Mouse (Mus musculus) spleen, postnatal 10 days (tissue): ENCODE results near the gene Vopp1.

Source experiments
- DNase-seq, 2 experiments: peaks; one replicate each; pipeline ENCODE4 v3.0.0; 2021 to 2022; ENCODE audit warnings: low spot score in 2 of 2

The Vopp1 gene

DNA sequence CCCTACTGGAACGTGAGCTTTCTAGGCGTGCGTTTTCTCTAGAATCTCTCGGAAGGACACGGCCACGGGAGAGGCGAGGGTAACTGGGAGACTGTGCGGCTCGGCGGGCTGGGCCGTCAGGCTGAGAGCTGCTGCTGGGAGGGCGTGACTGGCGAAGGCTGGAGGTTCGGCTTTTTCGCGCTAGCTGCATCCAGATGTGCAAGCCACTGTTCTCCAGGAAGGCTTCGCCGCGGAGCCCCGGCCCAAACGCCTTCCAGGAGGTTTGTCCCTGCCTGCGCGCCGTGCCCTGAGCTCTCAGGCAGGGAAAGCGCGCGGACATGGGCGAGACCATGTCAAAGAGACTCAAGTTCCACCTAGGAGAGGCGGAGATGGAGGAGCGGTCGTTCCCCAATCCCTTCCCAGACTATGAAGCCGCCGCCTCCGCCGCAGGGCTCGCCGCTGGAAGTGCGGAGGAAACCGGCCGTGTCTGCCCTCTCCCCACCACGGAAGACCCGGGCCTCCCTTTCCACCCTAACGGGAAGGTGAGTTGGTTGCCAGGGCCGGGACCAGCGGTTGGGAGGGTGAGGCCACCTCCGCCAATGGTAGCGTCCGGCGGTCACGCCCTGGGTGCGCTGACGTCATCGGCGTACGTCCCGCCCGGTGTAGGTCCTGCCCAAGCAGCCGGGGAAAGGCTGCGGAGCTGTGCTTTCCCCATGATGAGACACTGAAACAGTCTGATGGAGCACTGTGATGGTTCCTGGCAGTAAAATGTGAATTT is 122.0 kb downstream of the Vopp1 start:
- DNase-seq: peak; percentile 97 to 98

DNA sequence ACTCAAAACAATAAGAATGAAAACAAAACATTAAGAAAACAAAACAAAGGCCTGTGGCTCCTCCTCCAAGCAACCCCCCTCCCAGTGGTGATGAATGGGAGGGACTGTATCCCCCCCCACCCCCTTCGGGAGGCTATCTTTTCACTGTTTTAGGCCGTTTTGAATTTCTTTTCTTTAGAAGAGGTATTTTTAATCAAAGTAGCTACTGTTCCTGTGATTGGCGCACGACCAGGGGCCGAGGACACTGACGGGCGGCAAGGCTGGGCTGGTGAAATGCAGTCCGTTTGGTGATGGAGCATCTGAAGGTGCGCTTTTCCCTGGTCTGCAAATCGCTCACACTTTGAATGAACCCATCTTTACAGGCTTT is 122.6 kb downstream of the Vopp1 start, which contains the start of gene Lancl2:
Gene Lancl2 (plus strand): TSS at position 165 of the 367 bp plus-strand sequence.
- no peak for DNase-seq

DNA sequence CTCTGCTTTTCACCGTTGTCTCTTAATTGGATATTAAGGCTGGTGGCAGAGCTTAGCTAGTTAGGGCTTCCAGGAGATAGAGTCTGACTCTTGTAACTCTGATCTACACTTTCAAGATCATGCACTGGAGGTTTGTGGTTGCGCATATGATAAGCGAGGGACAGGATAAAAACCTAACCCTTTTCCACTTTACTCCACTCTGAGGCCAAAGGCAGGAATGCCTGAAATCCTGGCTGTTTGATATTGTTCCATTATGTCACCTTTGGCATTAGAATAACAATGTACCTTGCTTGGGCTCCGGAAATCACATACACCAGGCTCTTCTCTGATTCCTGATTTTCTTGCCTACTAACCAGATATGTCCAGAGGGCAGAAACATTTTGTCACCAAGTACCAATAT is 123.3 kb downstream of the Vopp1 start:
- DNase-seq: no peak

DNA sequence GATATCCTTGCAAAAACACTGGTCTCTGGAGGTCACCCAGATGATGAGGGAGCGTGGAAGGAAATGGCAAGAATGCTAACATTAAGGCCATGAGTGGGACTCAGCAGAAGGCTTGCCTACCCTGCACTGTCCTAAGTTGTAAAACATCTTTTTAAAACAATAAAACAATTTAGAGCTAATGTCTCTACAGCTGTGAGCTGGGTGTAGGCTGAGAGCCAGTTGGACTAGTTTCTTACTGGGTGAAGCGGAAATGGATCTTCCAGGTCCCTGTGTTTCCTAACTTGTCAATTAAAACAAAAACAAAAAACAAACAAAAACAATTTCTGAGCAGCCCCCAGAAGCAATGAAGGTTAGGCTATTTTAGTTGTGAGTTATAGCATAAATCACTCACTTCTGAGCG is 131.8 kb downstream of the Vopp1 start:
- no peak for DNase-seq

DNA sequence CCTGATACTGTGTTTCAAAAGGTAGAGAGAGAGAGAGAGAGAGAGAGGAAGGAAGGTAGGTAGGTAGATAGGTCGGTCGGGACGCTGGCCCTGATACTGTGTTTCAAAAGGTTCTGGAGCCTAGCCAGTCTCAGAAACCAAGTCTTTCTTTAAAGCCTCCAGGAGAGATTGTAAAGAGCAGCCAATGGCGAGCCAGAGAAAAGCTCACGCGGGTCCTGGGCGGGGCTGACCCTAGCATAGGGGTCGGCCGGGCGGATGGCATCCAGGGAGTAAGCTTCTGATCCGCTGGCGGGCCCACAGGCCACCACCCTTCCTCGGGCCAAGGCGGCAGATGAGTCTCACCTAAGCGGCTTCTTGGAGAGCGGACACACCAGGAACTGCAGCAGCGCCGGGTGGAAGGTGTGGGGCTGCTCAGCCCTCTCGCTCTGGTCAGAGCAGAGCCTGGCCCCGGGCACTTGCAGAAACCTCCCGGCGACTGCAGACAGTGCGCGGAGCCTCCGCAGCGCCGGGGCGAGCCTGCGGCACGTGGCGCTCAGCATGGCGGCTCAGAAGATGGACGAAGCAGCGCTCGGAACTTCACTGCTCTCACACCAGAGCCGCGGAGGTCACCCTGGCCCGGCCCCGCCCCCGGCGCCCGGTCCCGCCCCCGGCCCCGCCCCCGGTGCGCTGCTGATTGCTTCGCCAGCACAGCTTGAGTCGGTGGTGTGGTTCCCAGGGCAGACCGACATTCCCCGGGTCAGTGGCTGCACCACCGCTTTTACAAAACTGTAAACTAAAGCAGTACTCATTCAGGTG is 133.3 kb downstream of the Vopp1 start, which contains the start of gene Pyurf:
Gene Pyurf (minus strand): TSS at position 612 of the 795 bp plus-strand sequence.
- DNase-seq: peak; percentile 86 to 88

- no peak for DNase-seq
These were observed 140.8 kb downstream of the Vopp1 start for GRCm38 (mm10) chr6:57684156-57684555.
